Mouse (Mus musculus) heart, embryonic 10.5 days (tissue): ENCODE data around the gene Taok3. TPM values are rescaled to one million over a fixed set of nuclear protein-coding genes. Genes with fewer than 3 reads are reported as not detected.

ENCODE experiments used
- DNase-seq: peaks from one replicate; pipeline ENCODE4 v3.0.0-alpha.2; 2017; ENCODE audit warnings: low spot score
- H3K27ac ChIP-seq: fragments of 300-500 bp; sonication (generic); 2 replicates; pipeline ENCODE4 v1.5.1; 2016; ENCODE audit warnings: mild to moderate bottlenecking
- H3K27me3 ChIP-seq: fragments of 300-500 bp; sonication (generic); 2 replicates; pipeline ENCODE4 v1.6.1; 2016; ENCODE audit warnings: mild to moderate bottlenecking; ENCODE audit not compliant: poor library complexity, insufficient read depth, severe bottlenecking
- H3K36me3 ChIP-seq: fragments of 300-500 bp; sonication (generic); 2 replicates; pipeline ENCODE4 v1.6.1; 2016; ENCODE audit warnings: mild to moderate bottlenecking, moderate library complexity
- H3K4me1 ChIP-seq: fragments of 300-500 bp; sonication (generic); 2 replicates; pipeline ENCODE4 v1.6.1; 2016; ENCODE audit warnings: mild to moderate bottlenecking
- H3K4me3 ChIP-seq: fragments of 300-500 bp; sonication (generic); 2 replicates; pipeline ENCODE4 v1.5.1; 2016; ENCODE audit warnings: mild to moderate bottlenecking, moderate library complexity
- H3K9me3 ChIP-seq: fragments of 300-500 bp; sonication (generic); 2 replicates; pipeline ENCODE4 v1.6.1; 2016; ENCODE audit warnings: mild to moderate bottlenecking, moderate library complexity
- WGBS: fragments of 180-500 bp; shearing (Covaris S2); methylation state at CpG from one replicate; pipeline ENCODE4 v1.1.7; 2016; 5-methylcytosine and 5-hydroxymethylcytosine counted together
- polyA plus RNA-seq: library from polyadenylated mRNA; unstranded; fragments of >200 nt; fragmentation: Nextera tagmentation; extraction: Ambion mirVana; gene quantifications from 2 replicates; pipeline ENCODE4 v1.2.1, GENCODE M21; 2016

Taok3 gene
- polyA plus RNA-seq, 1 experiment from 2014 or later = 18.6 TPM

- no peaks in the 10 kb centered on the region for H3K27me3 ChIP-seq
- peaks cover 7% of the 10 kb centered on the region; the same call in 1 of the 2 replicates for H3K9me3 ChIP-seq
- no peak overlapping the region for H3K4me3 ChIP-seq
- 39% methylated on average over 5 of the region's 5 CpGs for WGBS
- H3K27ac ChIP-seq = no peak overlapping the region
- DNase-seq = no peak
- H3K36me3 ChIP-seq = peaks cover 18% of the 10 kb centered on the region
- H3K4me1 ChIP-seq = peaks cover 3% of the 10 kb centered on the region; the same call in 1 of the 2 replicates
These were observed 144.8 kb downstream of the Taok3 start for GRCm38 (mm10) chr5:117264701-117265100.

- no peak for DNase-seq
- no peak overlapping the region for H3K27ac ChIP-seq
- peaks cover 7% of the 10 kb centered on the region; the same call in 1 of the 2 replicates for H3K9me3 ChIP-seq
- H3K27me3 ChIP-seq = no peaks in the 10 kb centered on the region
- WGBS = 81% methylated on average over 14 of the region's 14 CpGs
- H3K36me3 ChIP-seq = peaks cover 18% of the 10 kb centered on the region
- H3K4me1 ChIP-seq = peaks cover 3% of the 10 kb centered on the region; the same call in 1 of the 2 replicates
- H3K4me3 ChIP-seq = no peak overlapping the region
These were observed 148.0 kb downstream of the Taok3 start for GRCm38 (mm10) chr5:117267913-117268312.

GRCm38 (mm10) chr5:117268749-117269148 lies 148.8 kb downstream of the Taok3 start:
- no peaks in the 10 kb centered on the region for H3K27me3 ChIP-seq
- peaks cover 2% of the 10 kb centered on the region; the same call in 1 of the 2 replicates for H3K9me3 ChIP-seq
- no peak overlapping the region for H3K4me3 ChIP-seq
- H3K4me1 ChIP-seq = peaks cover 3% of the 10 kb centered on the region; the same call in 1 of the 2 replicates
- no peak overlapping the region for H3K27ac ChIP-seq
- DNase-seq = no peak
- WGBS = 42% methylated on average over 5 of the region's 5 CpGs
- H3K36me3 ChIP-seq = peaks cover 12% of the 10 kb centered on the region

GRCm38 (mm10) chr5:117269395-117269794 lies 149.5 kb downstream of the Taok3 start:
- H3K36me3 ChIP-seq = peaks cover 9% of the 10 kb centered on the region; the same call in 1 of the 2 replicates
- DNase-seq = no peak
- H3K27ac ChIP-seq = no peak overlapping the region
- H3K4me1 ChIP-seq = peaks cover 7% of the 10 kb centered on the region; the same call in 1 of the 2 replicates
- H3K4me3 ChIP-seq = no peak overlapping the region
- H3K27me3 ChIP-seq = no peaks in the 10 kb centered on the region
- WGBS = 96% methylated on average over 12 of the region's 12 CpGs
- no peaks in the 10 kb centered on the region for H3K9me3 ChIP-seq

- WGBS = 89% methylated on average over 14 of the region's 14 CpGs
- DNase-seq = no peak
- H3K27me3 ChIP-seq = no peaks in the 10 kb centered on the region
- no peaks in the 10 kb centered on the region for H3K36me3 ChIP-seq
- no peak overlapping the region for H3K27ac ChIP-seq
- no peak overlapping the region for H3K4me3 ChIP-seq
- peaks cover 7% of the 10 kb centered on the region; the same call in 1 of the 2 replicates for H3K4me1 ChIP-seq
- H3K9me3 ChIP-seq = no peaks in the 10 kb centered on the region
These were observed 152.0 kb downstream of the Taok3 start for GRCm38 (mm10) chr5:117271945-117272344.

- 72% methylated on average over 5 of the region's 5 CpGs for WGBS
- DNase-seq = no peak
- Histone ChIP-seq H3K4me1 (peaks cover 12% of the 10 kb centered on the region; the same call in 1 of the 2 replicates), H3K36me3 (0 out of 2 replicates have a peak, but pooled peaks cover 7% of the 10 kb centered on the region), H3K27ac (no peak overlapping the region), H3K4me3 (no peak overlapping the region), H3K27me3 (no peaks in the 10 kb centered on the region), H3K9me3 (no peaks in the 10 kb centered on the region)
These were observed 154.9 kb downstream of the Taok3 start for GRCm38 (mm10) chr5:117274817-117275216.

- Histone ChIP-seq H3K27me3 (no peaks in the 10 kb centered on the region), H3K9me3 (no peaks in the 10 kb centered on the region), H3K27ac (no peak overlapping the region), H3K36me3 (peaks cover 26% of the 10 kb centered on the region), H3K4me3 (no peak overlapping the region), H3K4me1 (peaks cover 16% of the 10 kb centered on the region; the same call in 1 of the 2 replicates)
- no peak for DNase-seq
- 95% methylated on average over 6 of the region's 6 CpGs for WGBS
These were observed 157.9 kb downstream of the Taok3 start for GRCm38 (mm10) chr5:117277784-117278183.

GRCm38 (mm10) chr5:117278809-117279668 lies 159.1 kb downstream of the Taok3 start:
- no peak overlapping the region for H3K27ac ChIP-seq
- peaks cover 13% of the 10 kb centered on the region; the same call in 1 of the 2 replicates for H3K4me1 ChIP-seq
- no peaks in the 10 kb centered on the region for H3K27me3 ChIP-seq
- H3K9me3 ChIP-seq = no peaks in the 10 kb centered on the region
- 86% methylated on average over 15 of the region's 15 CpGs for WGBS
- peaks cover 36% of the 10 kb centered on the region for H3K36me3 ChIP-seq
- no peak for DNase-seq
- H3K4me3 ChIP-seq = no peak overlapping the region

GRCm38 (mm10) chr5:117279669-117280050 lies 159.7 kb downstream of the Taok3 start:
- Histone ChIP-seq H3K36me3 (peaks cover 42% of the 10 kb centered on the region), H3K27me3 (no peaks in the 10 kb centered on the region), H3K4me3 (no peak overlapping the region), H3K27ac (no peak overlapping the region), H3K4me1 (peaks cover 15% of the 10 kb centered on the region; the same call in 1 of the 2 replicates), H3K9me3 (no peaks in the 10 kb centered on the region)
- WGBS = 45% methylated on average over 4 of the region's 4 CpGs
- no peak for DNase-seq

- Histone ChIP-seq H3K27ac (no peak overlapping the region), H3K4me3 (no peak overlapping the region), H3K27me3 (no peaks in the 10 kb centered on the region), H3K4me1 (peaks cover 33% of the 10 kb centered on the region), H3K36me3 (peaks cover 55% of the 10 kb centered on the region), H3K9me3 (no peaks in the 10 kb centered on the region)
- DNase-seq = no peak
- WGBS = 90% methylated on average over 10 of the region's 10 CpGs
These were observed 161.6 kb downstream of the Taok3 start for GRCm38 (mm10) chr5:117281536-117281935.

- Histone ChIP-seq H3K4me1 (peaks cover 35% of the 10 kb centered on the region), H3K36me3 (peaks cover 55% of the 10 kb centered on the region), H3K9me3 (no peaks in the 10 kb centered on the region), H3K27me3 (no peaks in the 10 kb centered on the region), H3K27ac (no peak overlapping the region), H3K4me3 (no peak overlapping the region)
- no peak for DNase-seq
- WGBS = 85% methylated on average over 8 of the region's 8 CpGs
These were observed 162.4 kb downstream of the Taok3 start for GRCm38 (mm10) chr5:117282360-117282759.

GRCm38 (mm10) chr5:117284029-117284428 lies 164.1 kb downstream of the Taok3 start:
- no peak overlapping the region for H3K27ac ChIP-seq
- H3K4me3 ChIP-seq = no peak overlapping the region
- 74% methylated on average over 9 of the region's 9 CpGs for WGBS
- peaks cover 43% of the 10 kb centered on the region for H3K4me1 ChIP-seq
- no peaks in the 10 kb centered on the region for H3K27me3 ChIP-seq
- no peaks in the 10 kb centered on the region for H3K9me3 ChIP-seq
- H3K36me3 ChIP-seq = peaks cover 51% of the 10 kb centered on the region
- DNase-seq = no peak

- Histone ChIP-seq H3K36me3 (peaks cover 48% of the 10 kb centered on the region), H3K27me3 (no peaks in the 10 kb centered on the region), H3K4me3 (no peak overlapping the region), H3K27ac (no peak overlapping the region), H3K9me3 (no peaks in the 10 kb centered on the region), H3K4me1 (peaks cover 36% of the 10 kb centered on the region)
- DNase-seq = no peak
- whole genome bisulfite sequencing = 75% methylated on average over 7 of the region's 7 CpGs
These were observed 164.8 kb downstream of the Taok3 start for GRCm38 (mm10) chr5:117284682-117285081.
